15 mouse cellular contexts compared by ENCODE assay signal in genomic region chr8:55048396-55048795, GRCm38 (mm10).
DNase-seq lines count a peak whose midpoint lies in the region; ATAC-seq and TF ChIP-seq lines count a peak whose summit lies in the region.
"Had no signal": no experiment of that assay in that cellular context is flagged by ENCODE, and none has a peak within 500 bp of the region (broad histone marks: within the 10 kb centered on the region; RNA-seq: fewer than 3 reads in every experiment).

No protein-coding gene starts in this region.

- dilution Hi-C loops in CH12.LX (cut with MboI; ENCODE audit: extremely low pct_ligation_motif_present, extremely low pct_unique_long_range_greater_than_20kb, low sequenced_read_pairs) = no loop called here

- no peak for TF ChIP-seq POLR2A in CH12.LX (IDR thresholded peaks at IDR 0.05; ENCODE audit: low read depth, low read length)

- no peaks in the 10 kb centered on the region for H3K79me2 ChIP-seq in CH12.LX (replicated peaks; ENCODE audit: control insufficient read depth, extremely low read depth, insufficient read depth, poor library complexity, severe bottlenecking)

- H3K4me3 ChIP-seq in forebrain, embryonic 15.5 days = no peak overlapping the region
- no peak overlapping the region for H3K4me3 ChIP-seq in forebrain, embryonic 10.5 days
- no peak overlapping the region for H3K4me3 ChIP-seq in CH12.LX (replicated peaks in 1 of 3; ENCODE audit: low read depth in 2 of 3, low read length in 2 of 3, poor library complexity in 1 of 3)
- no peak overlapping the region for H3K4me3 ChIP-seq in limb, embryonic 10.5 days
- H3K4me3 ChIP-seq: embryonic facial prominence, embryonic 12.5 days; liver, embryonic 12.5 days had no signal

- intact Hi-C loops in left cerebral cortex, postnatal 25 days (cut with DNase I) = no loop called here

- H3K36me3 ChIP-seq in forebrain, embryonic 15.5 days = peaks cover 28% of the 10 kb centered on the region
- H3K36me3 ChIP-seq in forebrain, embryonic 10.5 days (replicated peaks) = no peaks in the 10 kb centered on the region
- peaks cover 0 to 2% of the 10 kb centered on the region in 2 experiments for H3K36me3 ChIP-seq in CH12.LX (replicated peaks in 1 of 2; ENCODE audit: control insufficient read depth in 1 of 2, insufficient read depth in 1 of 2, low read length in 1 of 2)
- no peaks in the 10 kb centered on the region for H3K36me3 ChIP-seq in limb, embryonic 10.5 days
- H3K36me3 ChIP-seq: embryonic facial prominence, embryonic 12.5 days; liver, embryonic 12.5 days had no signal

- DNase-seq in forebrain, embryonic 10.5 days (ENCODE audit: extremely low spot score, low spot score) = no peak
- peak; percentile 45 for DNase-seq in CH12.LX (ENCODE audit: extremely low read depth)
- DNase-seq in layer of hippocampus, adult 11-12 months (ENCODE audit: low spot score) = peak; percentile 82
- DNase-seq in left cerebral cortex, postnatal 25 days (ENCODE audit: low spot score in 2 of 2) = peak; percentile 54 to 87
- DNase-seq in cerebellum, postnatal 36 days = no peak
- no peak for DNase-seq in limb, embryonic 10.5 days (ENCODE audit: low spot score)
- no peak for DNase-seq in embryo, embryonic 11 days
- DNase-seq: cerebellum, adult 8-10 months; heart, postnatal 4 days; kidney, adult 9 months; thymus, postnatal 36 days had no signal

- H3K9me3 ChIP-seq in forebrain, embryonic 15.5 days = no peaks in the 10 kb centered on the region
- no peaks in the 10 kb centered on the region for H3K9me3 ChIP-seq in forebrain, embryonic 10.5 days
- no peaks in the 10 kb centered on the region for H3K9me3 ChIP-seq in CH12.LX (replicated peaks; ENCODE audit: low read length)
- H3K9me3 ChIP-seq in limb, embryonic 10.5 days (replicated peaks) = no peaks in the 10 kb centered on the region
- H3K9me3 ChIP-seq: embryonic facial prominence, embryonic 12.5 days; liver, embryonic 12.5 days had no signal

- peaks cover 6% of the 10 kb centered on the region; the same call in 1 of the 2 replicates for H3K4me1 ChIP-seq in forebrain, embryonic 15.5 days
- no peaks in the 10 kb centered on the region for H3K4me1 ChIP-seq in forebrain, embryonic 10.5 days
- H3K4me1 ChIP-seq in CH12.LX (ENCODE audit: control insufficient read depth in 1 of 2, insufficient read depth in 2 of 2) = peaks cover 0 to 6% of the 10 kb centered on the region in 2 experiments; a peak in 1 of 4 replicates
- H3K4me1 ChIP-seq in limb, embryonic 10.5 days = no peaks in the 10 kb centered on the region
- H3K4me1 ChIP-seq: embryonic facial prominence, embryonic 12.5 days; liver, embryonic 12.5 days had no signal

- H3K4me2 ChIP-seq in forebrain, embryonic 15.5 days (replicated peaks) = no peak overlapping the region
- H3K4me2 ChIP-seq in CH12.LX (ENCODE audit: insufficient read depth, low read depth, poor library complexity, severe bottlenecking) = no peak overlapping the region
- H3K4me2 ChIP-seq: embryonic facial prominence, embryonic 12.5 days; liver, embryonic 12.5 days had no signal

- 64% methylated on average over 3 of the region's 3 CpGs for WGBS in forebrain, embryonic 15.5 days
- 84% methylated on average over 3 of the region's 3 CpGs for whole genome bisulfite sequencing in forebrain, embryonic 10.5 days
- 91% methylated on average over 3 of the region's 3 CpGs for WGBS in limb, embryonic 10.5 days

- H3K9ac ChIP-seq in forebrain, embryonic 15.5 days (replicated peaks) = no peak overlapping the region
- H3K9ac ChIP-seq in CH12.LX (ENCODE audit: insufficient read depth, low read depth) = no peak overlapping the region
- H3K9ac ChIP-seq: embryonic facial prominence, embryonic 12.5 days; liver, embryonic 12.5 days had no signal

- TF ChIP-seq EP300 in CH12.LX (IDR thresholded peaks at IDR 0.05; ENCODE audit: low read length) = 0 out of 2 replicates have a peak, but pooled peaks have one; percentile 34

- no peak for TF ChIP-seq CTCF in CH12.LX (conservative IDR thresholded peaks at IDR 0.05 in 1 of 2, IDR thresholded peaks at IDR 0.05 in 1 of 2; ENCODE audit: low read depth in 2 of 2, low read length in 2 of 2)

- peak overlapping the region; percentile 52 for H3K27ac ChIP-seq in forebrain, embryonic 15.5 days (replicated peaks)
- H3K27ac ChIP-seq in forebrain, embryonic 10.5 days = no peak overlapping the region
- no peak overlapping the region for H3K27ac ChIP-seq in CH12.LX (ENCODE audit: insufficient read depth, low read depth)
- H3K27ac ChIP-seq in limb, embryonic 10.5 days = no peak overlapping the region
- H3K27ac ChIP-seq: embryonic facial prominence, embryonic 12.5 days; liver, embryonic 12.5 days had no signal

- no peaks in the 10 kb centered on the region for H3K27me3 ChIP-seq in forebrain, embryonic 15.5 days
- no peaks in the 10 kb centered on the region for H3K27me3 ChIP-seq in forebrain, embryonic 10.5 days (ENCODE audit: poor library complexity, severe bottlenecking)
- no peaks in the 10 kb centered on the region for H3K27me3 ChIP-seq in CH12.LX (replicated peaks)
- no peaks in the 10 kb centered on the region for H3K27me3 ChIP-seq in limb, embryonic 10.5 days (ENCODE audit: low read depth, poor library complexity, severe bottlenecking)
- H3K27me3 ChIP-seq: embryonic facial prominence, embryonic 12.5 days; liver, embryonic 12.5 days had no signal

- in situ Hi-C loops in CH12.LX (cut with MboI; ENCODE audit: low pct_ligation_motif_present, low pct_unique_long_range_greater_than_20kb, low sequenced_read_pairs) = no loop called here

- no peak for TF ChIP-seq RAD21 in CH12.LX (IDR thresholded peaks at IDR 0.05; ENCODE audit: low read depth, low read length)

- peak; percentile 71; the same call in 1 of the 2 replicates for ATAC-seq in forebrain, embryonic 15.5 days (replicated peaks)
- ATAC-seq: liver, embryonic 12.5 days; lung, postnatal 0 days had no signal

TF ChIP-seq in CH12.LX, 34 proteins besides CTCF, POLR2A, EP300 and RAD21:
- TF ChIP-seq ZNF384 (IDR thresholded peaks at IDR 0.05; ENCODE audit: low read depth, low read length) (no peak), MEF2A (IDR thresholded peaks at IDR 0.05; ENCODE audit: borderline replicate concordance, low read depth, low read length) (0 out of 2 replicates have a peak, but pooled peaks have one; percentile 30)
TF ChIP-seq in CH12.LX: peak in this region for 1.

Comparison
In these comparisons a context has a peak if more than half of its experiments do, and no peak if none do; other contexts are left out.
1. DNase-seq: peak in CH12.LX (single experiment), layer of hippocampus, adult 11-12 months (single experiment) and left cerebral cortex, postnatal 25 days (2 of 2); none in forebrain, embryonic 10.5 days (single experiment), cerebellum, postnatal 36 days (0 of 2), limb, embryonic 10.5 days (single experiment) and embryo, embryonic 11 days (single experiment).